In the genomic region with DNA sequence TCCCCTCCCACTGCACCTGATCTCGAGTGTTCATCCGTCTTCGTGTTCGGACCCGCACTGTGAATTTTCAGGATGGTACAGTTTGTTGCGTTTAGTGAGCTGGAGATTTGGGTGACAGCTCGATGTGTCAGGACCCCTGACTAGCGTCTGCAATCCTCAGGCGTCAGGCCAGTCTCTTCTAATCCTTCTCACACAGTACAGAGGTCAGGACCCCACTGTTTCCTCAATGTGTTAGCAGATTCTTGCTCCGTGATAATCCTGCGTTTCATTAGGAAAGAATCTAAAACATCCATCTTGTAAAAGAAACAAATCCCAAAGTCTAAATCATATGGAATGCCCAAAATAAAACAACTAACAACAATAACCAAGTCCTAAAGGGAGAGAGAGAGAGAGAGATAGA, we compare ENCODE assay signal across 25 mouse cellular contexts. TPM values are rescaled to one million over a fixed set of nuclear protein-coding genes. Genes with fewer than 3 reads are reported as not detected.
A peak's percentile ranks its signal among the peaks of the same experiment; 100 is the strongest.
DNase-seq lines count a peak whose midpoint lies in the region; ATAC-seq and TF ChIP-seq lines count a peak whose summit lies in the region.
"Had no signal": no experiment of that assay in that cellular context is flagged by ENCODE, and none has a peak within 500 bp of the region (broad histone marks: within the 10 kb centered on the region; RNA-seq: fewer than 3 reads in every experiment).

No protein-coding gene starts in this region.

- H3K27me3 ChIP-seq in lung, embryonic 14.5 days (ENCODE audit: insufficient read depth, low read length), result no peaks in the 10 kb centered on the region
- no peaks in the 10 kb centered on the region for H3K27me3 ChIP-seq in midbrain, embryonic 10.5 days (ENCODE audit: low read depth, poor library complexity, severe bottlenecking)
- H3K27me3 ChIP-seq: embryonic facial prominence, embryonic 13.5 days; forebrain, embryonic 13.5 days; hindbrain, embryonic 13.5 days; Patski had no signal

- no peak overlapping the region for H3K4me2 ChIP-seq in lung, embryonic 14.5 days
- H3K4me2 ChIP-seq: embryonic facial prominence, embryonic 13.5 days; forebrain, embryonic 13.5 days; heart, embryonic 11.5 days; hindbrain, embryonic 13.5 days had no signal

- peak; percentile 41 for DNase-seq in embryo, embryonic 10 days (ENCODE audit: low spot score)
- no peak for DNase-seq in embryo, embryonic 9.5 days (ENCODE audit: extremely low spot score)
- peak; percentile 42 for DNase-seq in lung, embryonic 14.5 days
- DNase-seq in lung, postnatal 25 days (ENCODE audit: low spot score), result no peak
- peak; percentile 69 for DNase-seq in Muller cell, postnatal 12 days (ENCODE audit: inconsistent ontology term)
- peak; percentile 39 for DNase-seq in lung, postnatal 14 days
- DNase-seq in midbrain, embryonic 10.5 days (ENCODE audit: low spot score), result no peak
- DNase-seq in layer of hippocampus, adult 18-20 months (ENCODE audit: low spot score in 2 of 2), result no peak
- DNase-seq: adrenal gland, postnatal 10 days; adrenal gland, postnatal 36 days; cerebellum, adult 18-20 months; cerebellum, adult 9-10 months; cerebellum, postnatal 14 days; forebrain, postnatal 0 days; gastrocnemius, adult 2 months; gastrocnemius, postnatal 14 days had no signal

- TF ChIP-seq CTCF in lung, embryonic 14.5 days (IDR thresholded peaks at IDR 0.05; ENCODE audit: low read depth), result no peak

- H3K9ac ChIP-seq in lung, embryonic 14.5 days, result no peak overlapping the region
- H3K9ac ChIP-seq: embryonic facial prominence, embryonic 13.5 days; forebrain, embryonic 13.5 days; forebrain, postnatal 0 days; hindbrain, embryonic 13.5 days had no signal

- peaks cover 12% of the 10 kb centered on the region for H3K4me1 ChIP-seq in lung, embryonic 14.5 days (ENCODE audit: insufficient read depth)
- peaks cover 57% of the 10 kb centered on the region for H3K4me1 ChIP-seq in midbrain, embryonic 10.5 days

- H3K36me3 ChIP-seq in lung, embryonic 14.5 days (ENCODE audit: insufficient read depth), result no peaks in the 10 kb centered on the region
- no peaks in the 10 kb centered on the region for H3K36me3 ChIP-seq in midbrain, embryonic 10.5 days
- H3K36me3 ChIP-seq: embryonic facial prominence, embryonic 10.5 days; embryonic facial prominence, embryonic 13.5 days; hindbrain, embryonic 13.5 days had no signal

- no peak overlapping the region for H3K4me3 ChIP-seq in lung, embryonic 14.5 days (ENCODE audit: low read depth, low read length)
- H3K4me3 ChIP-seq in midbrain, embryonic 10.5 days, result no peak overlapping the region
- H3K4me3 ChIP-seq: embryonic facial prominence, embryonic 10.5 days; embryonic facial prominence, embryonic 13.5 days; erythroblast, embryonic 14.5 days; forebrain, embryonic 13.5 days; gastrocnemius, adult 2 months; hindbrain, embryonic 13.5 days had no signal

- WGBS in lung, embryonic 14.5 days, result 31% methylated on average over 11 of the region's 11 CpGs
- WGBS in midbrain, embryonic 10.5 days, result 39% methylated on average over 11 of the region's 11 CpGs

- H3K27ac ChIP-seq in lung, embryonic 14.5 days (ENCODE audit: low read depth), result no peak overlapping the region
- H3K27ac ChIP-seq in midbrain, embryonic 10.5 days (replicated peaks), result no peak overlapping the region
- H3K27ac ChIP-seq: embryonic facial prominence, embryonic 10.5 days; embryonic facial prominence, embryonic 13.5 days; forebrain, embryonic 13.5 days; gastrocnemius, adult 2 months; hindbrain, embryonic 13.5 days had no signal

- 0 out of 2 replicates have a peak, but pooled peaks have one; percentile 38 for ATAC-seq in lung, embryonic 14.5 days (ENCODE audit: insufficient read depth)
- ATAC-seq: forebrain, embryonic 13.5 days; forebrain, postnatal 0 days; hindbrain, embryonic 16.5 days; Patski had no signal

- no peaks in the 10 kb centered on the region for H3K9me3 ChIP-seq in lung, embryonic 14.5 days (ENCODE audit: low read depth, low read length)
- no peaks in the 10 kb centered on the region for H3K9me3 ChIP-seq in midbrain, embryonic 10.5 days (replicated peaks)
- H3K9me3 ChIP-seq: embryonic facial prominence, embryonic 10.5 days; embryonic facial prominence, embryonic 13.5 days; forebrain, embryonic 13.5 days; hindbrain, embryonic 13.5 days had no signal

RNA-seq across cellular contexts. Expression of gene Shroom3, which starts 18.5 kb away (rescaled TPM):
- polyA plus RNA-seq in lung, embryonic 14.5 days (2014; fragmentation: Nextera tagmentation; extraction: Ambion mirVana), result 5.6 and 6.9 TPM in 2 replicates
- polyA plus RNA-seq in midbrain, embryonic 10.5 days (2016; fragmentation: Nextera tagmentation; extraction: Ambion mirVana), result 5.8 and 8.3 TPM in 2 replicates
- total RNA-seq in layer of hippocampus, adult 18-20 months (2021), result 1 to 10 TPM; 2.3 to 2.5 TPM

RNA-seq across cellular contexts. Expression of gene Ccdc158, which starts 26.7 kb away (rescaled TPM):
- polyA plus RNA-seq in lung, embryonic 14.5 days (2014; fragmentation: Nextera tagmentation; extraction: Ambion mirVana), result 2.3 and 2.6 TPM in 2 replicates
- polyA plus RNA-seq in midbrain, embryonic 10.5 days (2016; fragmentation: Nextera tagmentation; extraction: Ambion mirVana), result 0.85 and 0.89 TPM in 2 replicates
- total RNA-seq in layer of hippocampus, adult 18-20 months (2021), result under 1 TPM; 0.46 to 0.92 TPM
- total RNA-seq: heart, postnatal 25 days had no signal
- polyA plus RNA-seq: erythroblast, embryonic 14.5 days had no signal

Comparison
In these comparisons a context has a peak if more than half of its experiments do, and no peak if none do; other contexts are left out.
1. DNase-seq: peak in embryo, embryonic 10 days (single experiment), lung, embryonic 14.5 days (single experiment), Muller cell, postnatal 12 days (single experiment) and lung, postnatal 14 days (single experiment); none in embryo, embryonic 9.5 days (single experiment), lung, postnatal 25 days (single experiment), midbrain, embryonic 10.5 days (single experiment) and layer of hippocampus, adult 18-20 months (0 of 2).